Mouse (Mus musculus): Measurements from ENCODE around the gene Akip1.

Akip1 gene

GRCm38 (mm10) chr7:109707023-109707785, 3.7 kb downstream of the Akip1 start:
- in situ Hi-C loops (cut with MboI) = no loop called here

DNA sequence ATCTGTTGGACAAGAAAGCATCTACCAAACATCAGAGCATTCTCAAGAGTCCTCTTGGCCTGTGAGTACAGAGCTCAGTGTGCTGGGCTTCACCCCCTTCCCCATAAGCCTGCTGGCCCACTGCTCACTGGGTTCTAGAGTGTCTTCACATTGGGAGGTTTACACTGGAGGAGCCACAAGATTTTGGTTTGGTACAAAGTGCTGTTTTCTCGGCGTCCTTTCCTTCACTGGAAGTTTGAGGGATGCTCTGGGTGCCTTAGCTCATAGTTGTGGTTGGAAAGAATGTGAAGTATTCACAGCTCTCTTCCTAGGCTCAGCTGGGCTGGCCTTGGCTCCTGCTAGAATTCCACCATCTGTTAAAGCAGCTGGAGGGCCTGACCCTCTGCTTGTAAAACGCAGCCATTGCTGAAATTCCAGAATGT, 5.5 kb downstream of the Akip1 start:
- in situ Hi-C loops (cut with MboI) = no loop called here

- in situ Hi-C loops (cut with MboI) = no loop called here
These were observed 6.6 kb downstream of the Akip1 start for GRCm38 (mm10) chr7:109710069-109710468.

DNA sequence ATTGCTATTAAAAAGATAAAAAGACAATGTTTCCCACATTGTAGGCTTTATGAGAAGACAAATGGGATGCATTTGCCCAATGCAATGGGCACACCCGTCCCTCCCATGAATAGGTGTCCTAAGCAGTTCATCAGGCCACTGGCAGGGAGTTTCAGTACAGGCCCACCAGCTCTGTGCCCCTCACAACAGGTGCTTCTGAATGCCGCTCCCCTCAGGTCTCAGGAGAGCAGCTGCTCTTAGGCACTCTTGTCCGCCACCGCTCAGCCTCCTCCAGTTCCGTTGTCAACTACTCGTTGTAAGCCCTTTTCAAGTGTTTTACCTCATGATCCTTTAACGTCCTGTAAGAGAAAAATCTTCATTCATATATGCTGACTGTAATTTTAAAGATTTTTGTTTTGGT, 8.7 kb downstream of the Akip1 start:
- in situ Hi-C loops (cut with MboI) = no loop called here

DNA sequence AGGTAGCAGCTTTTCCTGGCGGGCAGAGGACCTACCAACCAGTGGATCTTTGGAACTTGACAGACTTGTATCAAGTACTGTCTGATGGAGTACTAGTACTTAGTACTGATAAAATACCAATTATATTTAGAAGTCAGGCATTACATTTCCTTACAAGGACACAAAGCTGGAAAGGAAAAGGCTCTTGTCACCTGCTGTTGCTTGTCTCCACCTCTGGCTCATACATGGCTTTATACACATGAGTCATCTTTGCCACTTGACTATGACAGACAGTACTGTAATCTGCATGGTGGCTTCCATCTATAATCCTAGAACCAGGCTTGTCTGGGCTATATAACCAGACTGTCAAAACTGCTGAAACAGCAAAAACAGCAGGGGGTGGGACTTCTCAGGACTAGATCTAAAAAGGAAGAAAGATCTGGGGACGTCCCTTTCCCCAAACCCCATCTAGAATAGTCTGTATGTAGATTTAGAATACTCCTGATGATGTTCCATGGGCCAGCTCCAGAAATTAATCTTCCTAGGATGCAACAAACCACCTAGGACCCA, 10.0 kb downstream of the Akip1 start:
- in situ Hi-C loops (cut with MboI) = no loop called here

DNA sequence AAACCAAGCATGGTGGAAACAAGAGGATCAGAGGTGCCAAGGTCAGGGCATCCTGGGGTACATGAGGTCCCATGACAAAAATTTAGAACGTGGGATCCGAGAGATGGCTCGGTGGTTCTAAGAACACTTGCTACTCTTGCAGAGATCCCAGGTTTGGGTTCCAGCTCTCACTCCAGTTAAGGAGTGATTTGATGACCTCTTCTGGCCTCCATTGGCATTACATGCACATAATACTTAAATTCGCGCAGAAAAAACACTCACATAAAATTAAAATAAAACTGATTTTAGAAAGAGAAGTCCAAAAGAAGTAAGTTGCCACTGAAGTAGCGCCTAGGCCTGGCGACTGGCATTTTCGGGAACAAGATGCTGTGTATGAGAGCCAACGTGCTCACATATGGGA, 15.8 kb downstream of the Akip1 start:
- in situ Hi-C loops (cut with MboI) = no loop called here

DNA sequence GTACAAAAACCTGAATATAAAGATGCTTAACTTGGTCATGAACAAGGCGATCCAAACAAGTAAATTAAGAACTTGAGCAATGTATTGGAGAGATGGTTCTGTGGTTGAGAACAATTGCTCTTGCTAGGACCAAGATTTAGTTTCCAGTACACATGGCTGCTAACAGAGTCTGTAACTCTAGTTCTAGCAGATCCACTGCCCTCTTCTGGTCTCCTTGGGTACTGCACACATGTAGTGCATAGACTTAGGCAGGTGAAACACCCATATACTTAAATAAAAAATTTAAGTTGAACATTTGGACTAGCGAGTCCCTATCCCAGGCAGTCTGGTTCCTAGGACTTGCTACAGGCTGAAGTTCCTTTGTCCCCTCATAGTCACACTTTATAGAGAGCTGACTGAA, 19.1 kb downstream of the Akip1 start:
- in situ Hi-C loops (cut with MboI) = no loop called here

DNA sequence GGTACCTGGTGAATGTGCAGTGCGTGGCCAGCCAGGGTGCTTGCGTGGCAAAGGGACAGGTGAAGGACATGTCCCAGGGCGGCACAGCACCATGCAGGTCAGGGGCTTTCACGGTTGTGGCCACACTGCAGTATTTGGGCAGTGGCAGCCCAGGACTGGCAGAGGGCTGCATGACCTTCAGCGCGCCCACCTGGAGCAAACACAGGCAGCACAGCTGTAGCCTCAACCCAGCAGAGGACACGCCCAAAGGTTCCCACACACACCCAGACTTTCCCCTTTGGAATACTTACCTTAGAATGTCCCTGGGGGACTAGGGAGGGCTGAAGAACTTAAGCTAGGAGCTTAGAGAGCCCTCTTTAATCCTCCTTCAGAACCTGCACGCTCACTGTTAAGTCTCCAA, 19.6 kb downstream of the Akip1 start:
- in situ Hi-C loops (cut with MboI) = no loop called here

- in situ Hi-C loops (cut with MboI) = no loop called here
These were observed 20.2 kb downstream of the Akip1 start, which contains the start of gene BC051019 for GRCm38 (mm10) chr7:109723697-109724096. TSS of gene BC051019 (minus strand) at chr7:109723850.

- in situ Hi-C loops (cut with MboI) = no loop called here
These were observed 28.1 kb downstream of the Akip1 start, which contains the start of gene Ascl3 for GRCm38 (mm10) chr7:109731626-109732025. TSS of gene Ascl3 (minus strand) at chr7:109731726.

- in situ Hi-C loops (cut with MboI) = no loop called here
These were observed 31.3 kb downstream of the Akip1 start for GRCm38 (mm10) chr7:109734806-109735205.

- in situ Hi-C loops (cut with MboI) = no loop called here
These were observed 36.4 kb downstream of the Akip1 start for GRCm38 (mm10) chr7:109739822-109740370.

GRCm38 (mm10) chr7:109741060-109741459, 37.6 kb downstream of the Akip1 start:
- in situ Hi-C loops (cut with MboI) = no loop called here

DNA sequence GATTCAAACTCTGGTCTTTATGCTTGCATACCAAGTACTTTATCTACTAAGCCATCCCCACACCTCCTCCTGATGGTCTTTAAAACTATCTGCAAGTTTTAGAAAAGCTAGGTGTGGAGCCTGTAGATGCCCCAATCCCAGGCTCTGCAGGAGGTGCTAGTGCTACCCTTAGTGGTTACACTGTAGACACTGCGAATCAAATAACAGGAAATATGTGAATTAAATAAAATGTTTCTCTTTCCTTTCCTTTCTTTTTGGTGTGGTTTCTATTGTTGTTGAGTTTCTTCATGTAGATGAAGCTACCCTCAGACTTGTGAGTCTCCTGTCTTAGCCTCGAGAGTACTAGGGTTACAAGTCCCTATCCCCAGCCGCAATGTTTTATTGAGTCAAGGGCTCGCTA, 38.2 kb downstream of the Akip1 start:
- in situ Hi-C loops (cut with MboI) = no loop called here

GRCm38 (mm10) chr7:109747747-109748146, 44.3 kb downstream of the Akip1 start:
- in situ Hi-C loops (cut with MboI) = no loop called here

GRCm38 (mm10) chr7:109751427-109752007, 48.0 kb downstream of the Akip1 start:
- in situ Hi-C loops (cut with MboI) = no loop called here

- in situ Hi-C loops (cut with MboI) = no loop called here
These were observed 48.8 kb downstream of the Akip1 start, which contains the start of gene Tmem9b for GRCm38 (mm10) chr7:109752008-109752925. TSS of gene Tmem9b (minus strand) at chr7:109752875.

DNA sequence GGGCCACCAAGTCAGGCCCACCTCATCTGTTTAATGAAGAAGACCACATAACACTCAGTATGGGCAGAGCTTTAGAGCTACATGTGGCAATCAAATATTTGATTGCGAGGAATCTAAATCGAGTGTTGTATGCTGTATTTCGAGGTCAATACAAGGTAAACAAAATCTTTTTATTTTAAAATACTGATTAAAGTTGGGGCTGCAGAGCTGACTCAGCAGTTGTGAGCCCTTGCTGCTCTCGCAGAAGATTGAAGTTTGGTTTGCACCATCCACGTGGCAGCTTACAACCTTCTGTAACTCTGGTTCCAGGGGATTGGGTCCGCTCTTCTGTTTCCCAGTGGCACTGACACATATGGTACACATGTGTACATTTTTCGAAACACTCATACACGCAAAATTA, 50.5 kb downstream of the Akip1 start:
- in situ Hi-C loops (cut with MboI) = no loop called here

DNA sequence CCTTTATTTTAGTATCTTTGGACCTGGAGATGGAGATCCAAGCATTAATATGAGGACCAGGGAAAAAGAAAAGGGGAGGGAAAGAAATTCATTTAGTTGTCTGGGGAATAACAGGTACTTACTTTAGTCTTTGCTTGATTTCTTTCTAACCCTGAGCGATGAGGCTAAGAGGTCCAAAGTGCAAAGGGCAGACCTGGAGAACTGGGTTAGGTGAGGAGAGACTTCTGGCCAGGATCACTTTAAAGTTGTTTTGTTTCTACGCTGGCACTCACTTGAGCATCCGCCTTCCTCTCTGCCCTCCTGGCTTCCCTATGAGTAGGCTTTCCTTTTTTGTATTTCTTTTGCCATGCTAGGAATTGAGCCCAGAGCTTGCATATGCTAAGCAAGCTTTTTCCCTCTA, 52.8 kb downstream of the Akip1 start:
- in situ Hi-C loops (cut with MboI) = no loop called here
